Mouse (Mus musculus) C2C12 (cell line): Measurements from ENCODE around the gene Nanos1. TPM values are rescaled to one million over a fixed set of nuclear protein-coding genes. Genes with fewer than 3 reads are reported as not detected.

Experiments used
- H3K27me3 ChIP-seq: one replicate; pipeline ENCODE4 v1.6.1; 2011; ENCODE audit not compliant: control insufficient read depth, insufficient read depth, insufficient read length
- H3K36me3 ChIP-seq: one replicate; pipeline ENCODE4 v1.6.1; 2011; ENCODE audit not compliant: control insufficient read depth, insufficient read depth
- H3K4me3 ChIP-seq: one replicate; pipeline ENCODE4 v1.5.1; 2011; ENCODE audit warnings: mild to moderate bottlenecking, control low read depth; ENCODE audit not compliant: poor library complexity, insufficient read depth, severe bottlenecking
- H3K79me2 ChIP-seq: one replicate; pipeline ENCODE4 v1.6.1; 2011; ENCODE audit not compliant: control insufficient read depth, insufficient read depth
- H3K79me3 ChIP-seq: one replicate; pipeline ENCODE4 v1.6.1; 2011; ENCODE audit warnings: low read depth, control low read depth
- H3ac ChIP-seq: one replicate; pipeline ENCODE3; 2011; ENCODE audit warnings: low read depth; ENCODE audit not compliant: control insufficient read depth, insufficient read length
- CEBPB ChIP-seq: IDR thresholded peaks from one replicate; pipeline ENCODE4 v1.6.1; 2011; ENCODE audit warnings: low read depth, mild to moderate bottlenecking, control low read depth, moderate library complexity
- CTCF ChIP-seq: IDR thresholded peaks from one replicate; pipeline ENCODE4 v1.5.1; 2011; ENCODE audit not compliant: control insufficient read depth, insufficient read depth, insufficient read length
- FOSL1 ChIP-seq: IDR thresholded peaks from one replicate; pipeline ENCODE4 v1.8.0; 2011; ENCODE audit warnings: mild to moderate bottlenecking, low read length; ENCODE audit not compliant: poor library complexity, insufficient read depth, severe bottlenecking
- MAX ChIP-seq: IDR thresholded peaks from one replicate; pipeline ENCODE4 v1.6.1; 2011; ENCODE audit warnings: mild to moderate bottlenecking, control low read depth
- MYOD1 ChIP-seq: IDR thresholded peaks from one replicate; pipeline ENCODE4 v1.6.1; 2011; ENCODE audit warnings: low read depth; ENCODE audit not compliant: control insufficient read depth, insufficient read length
- MYOG ChIP-seq: IDR thresholded peaks from one replicate; pipeline ENCODE4 v1.6.1; 2011; ENCODE audit not compliant: control insufficient read depth, insufficient read length; ENCODE audit errors: extremely low read depth
- USF1 ChIP-seq: IDR thresholded peaks from one replicate; pipeline ENCODE4 v1.6.1; 2011; ENCODE audit warnings: low read depth, mild to moderate bottlenecking, control low read depth, moderate library complexity
- polyA plus RNA-seq: library from polyadenylated mRNA; unstranded; fragments of >200 nt; fragmentation: generic; extraction: Trizol; gene quantifications from one replicate; pipeline ENCODE4 v1.2.1, GENCODE M21; 2012; ENCODE audit warnings: missing spikeins

Nanos1 gene
- polyA plus RNA-seq, 1 experiment = 2.8 TPM

DNA sequence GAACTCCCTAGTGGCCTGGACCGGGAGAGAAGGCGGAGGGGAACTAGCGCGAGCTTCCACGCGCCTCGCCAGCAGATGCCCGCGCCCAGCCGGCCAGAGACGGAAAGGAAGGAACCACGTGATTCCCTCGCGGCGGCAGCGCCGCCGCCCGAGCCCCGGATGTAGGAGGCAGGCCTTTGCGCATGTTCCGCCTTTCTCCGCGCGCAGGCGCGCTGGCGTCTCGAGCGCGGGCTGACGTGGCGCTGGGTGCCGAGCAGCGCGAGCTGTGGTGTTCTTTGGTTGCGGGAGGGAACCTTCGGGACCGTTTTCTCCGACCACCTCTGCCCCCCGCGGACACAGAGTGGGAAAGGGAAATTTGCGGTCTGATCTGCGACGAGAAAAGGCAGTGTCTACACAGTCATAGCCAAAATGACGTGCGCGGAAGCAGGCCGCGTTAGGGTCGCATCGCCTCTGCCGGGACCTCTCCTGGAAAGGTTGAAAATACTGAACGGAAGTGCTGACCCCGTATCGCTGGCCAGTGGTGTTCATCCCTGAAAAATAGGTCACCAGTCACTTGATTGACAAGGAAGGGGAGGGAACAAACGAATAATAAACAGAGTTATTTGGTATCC lies 34.9 kb downstream of the Nanos1 start, which contains the start of gene Eif3a:
Eif3a (minus strand) TSS at position 108 of the 611 bp plus-strand sequence.
- Histone ChIP-seq H3ac (peak within 1 kb of the TSS; percentile 100), H3K4me3 (peak within 1 kb of the TSS; percentile 96), H3K27me3 (no peaks in the 10 kb centered on the region), H3K79me2 (peaks cover 49% of the 10 kb centered on the region), H3K79me3 (peaks cover 48% of the 10 kb centered on the region), H3K36me3 (peaks cover 26% of the 10 kb centered on the region)
- TF ChIP-seq FOSL1 (no peak), MAX (peak; percentile 97), CTCF (no peak), CEBPB (no peak), USF1 (peak; percentile 79)

GRCm38 (mm10) chr19:60791164-60791563 lies 35.4 kb downstream of the Nanos1 start:
- TF ChIP-seq CTCF = no peak
- no peak for TF ChIP-seq CEBPB
- no peak for TF ChIP-seq MAX
- TF ChIP-seq MYOD1 = no peak
- TF ChIP-seq USF1 = no peak
- TF ChIP-seq FOSL1 = no peak
- no peak for TF ChIP-seq MYOG
- H3K27me3 ChIP-seq = no peaks in the 10 kb centered on the region
- peaks cover 44% of the 10 kb centered on the region for H3K79me2 ChIP-seq
- peaks cover 43% of the 10 kb centered on the region for H3K79me3 ChIP-seq
- peaks cover 21% of the 10 kb centered on the region for H3K36me3 ChIP-seq
- peak overlapping the region; percentile 96 for H3K4me3 ChIP-seq
- peak overlapping the region; percentile 97 for H3ac ChIP-seq

DNA sequence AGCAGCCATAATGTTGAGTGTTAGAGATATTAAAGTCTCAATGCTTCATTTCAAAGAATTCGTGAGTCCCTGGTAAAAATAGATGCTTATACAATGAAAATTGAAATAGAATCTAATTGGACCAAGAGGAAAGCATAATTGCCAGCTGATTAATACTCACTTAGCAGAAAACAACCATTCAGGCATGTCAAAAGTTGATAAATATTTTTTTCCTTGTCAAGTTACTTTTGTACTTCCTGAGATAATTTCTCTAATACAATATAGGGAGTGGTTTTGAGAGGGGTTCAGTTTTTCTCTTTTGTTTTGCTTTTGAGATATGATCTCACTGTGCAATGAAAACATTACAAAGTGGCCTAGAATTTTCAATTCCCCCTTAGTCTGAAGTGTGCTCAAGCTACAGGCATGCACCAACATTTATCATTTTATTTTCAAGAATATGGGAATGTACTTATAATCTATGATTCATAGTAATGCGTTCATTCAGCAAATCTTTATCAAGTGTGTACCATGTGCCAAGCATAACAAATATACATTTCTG lies 37.5 kb downstream of the Nanos1 start:
- Histone ChIP-seq H3K27me3 (no peaks in the 10 kb centered on the region), H3ac (no peak overlapping the region), H3K79me3 (peaks cover 22% of the 10 kb centered on the region), H3K36me3 (peaks cover 11% of the 10 kb centered on the region), H3K4me3 (no peak overlapping the region), H3K79me2 (peaks cover 24% of the 10 kb centered on the region)
- TF ChIP-seq CEBPB = no peak
- no peak for TF ChIP-seq FOSL1
- no peak for TF ChIP-seq MYOG
- TF ChIP-seq CTCF = no peak
- no peak for TF ChIP-seq MAX
- no peak for TF ChIP-seq USF1
- no peak for TF ChIP-seq MYOD1

- Histone ChIP-seq H3ac (no peak overlapping the region), H3K36me3 (no peaks in the 10 kb centered on the region), H3K27me3 (no peaks in the 10 kb centered on the region), H3K79me2 (peaks cover 4% of the 10 kb centered on the region), H3K4me3 (no peak overlapping the region), H3K79me3 (peaks cover 2% of the 10 kb centered on the region)
- TF ChIP-seq MYOG (no peak), MAX (no peak), USF1 (no peak), CEBPB (no peak), MYOD1 (no peak), FOSL1 (no peak), CTCF (no peak)
Observed at GRCm38 (mm10) chr19:60795244-60795643, 39.5 kb downstream of the Nanos1 start.

GRCm38 (mm10) chr19:60797415-60797814 lies 41.6 kb downstream of the Nanos1 start:
- peaks cover under 1% of the 10 kb centered on the region for H3K27me3 ChIP-seq
- H3K79me2 ChIP-seq = no peaks in the 10 kb centered on the region
- no peak overlapping the region for H3K4me3 ChIP-seq
- no peaks in the 10 kb centered on the region for H3K36me3 ChIP-seq
- H3ac ChIP-seq = no peak overlapping the region
- no peaks in the 10 kb centered on the region for H3K79me3 ChIP-seq
- no peak for TF ChIP-seq MYOG
- no peak for TF ChIP-seq CEBPB
- TF ChIP-seq MAX = no peak
- TF ChIP-seq MYOD1 = no peak
- TF ChIP-seq USF1 = no peak
- no peak for TF ChIP-seq CTCF
- no peak for TF ChIP-seq FOSL1
